Mouse (Mus musculus): Measurements from ENCODE around the gene Nell2. TPM values are rescaled to one million over a fixed set of nuclear protein-coding genes. Genes with fewer than 3 reads are reported as not detected.

Gene Nell2
- polyA plus RNA-seq, 1 experiment from 2014 or later, result 247 TPM

- H3K9me3 ChIP-seq (ENCODE audit: control insufficient read depth, low read length), result no peaks in the 10 kb centered on the region
- no peaks in the 10 kb centered on the region for H3K4me1 ChIP-seq (replicated peaks; ENCODE audit: control insufficient read depth, insufficient read depth, low read length)
- H3K27ac ChIP-seq (ENCODE audit: low read length), result no peak overlapping the region
- WGBS, result 88% methylated on average over 11 of the region's 11 CpGs
- H3K4me3 ChIP-seq (replicated peaks; ENCODE audit: low read length), result no peak overlapping the region
- no peaks in the 10 kb centered on the region for H3K36me3 ChIP-seq (ENCODE audit: control insufficient read depth, insufficient read depth)
- no peak overlapping the region for H3K4me2 ChIP-seq (ENCODE audit: low read length)
- no peak overlapping the region for H3K9ac ChIP-seq (replicated peaks; ENCODE audit: low read depth, low read length)
- H3K27me3 ChIP-seq (replicated peaks; ENCODE audit: control insufficient read depth, insufficient read depth, low read length), result no peaks in the 10 kb centered on the region
- ATAC-seq, result no peak
Observed at GRCm38 (mm10) chr15:95410213-95410843, 118.0 kb downstream of the Nell2 start.

GRCm38 (mm10) chr15:95390347-95390746 is 138.0 kb downstream of the Nell2 start:
- Histone ChIP-seq H3K36me3 (ENCODE audit: control insufficient read depth, insufficient read depth) (no peaks in the 10 kb centered on the region), H3K9me3 (ENCODE audit: control insufficient read depth, low read length) (no peaks in the 10 kb centered on the region), H3K4me2 (ENCODE audit: low read length) (no peak overlapping the region), H3K9ac (replicated peaks; ENCODE audit: low read depth, low read length) (no peak overlapping the region), H3K4me1 (replicated peaks; ENCODE audit: control insufficient read depth, insufficient read depth, low read length) (peaks cover 15% of the 10 kb centered on the region), H3K4me3 (replicated peaks; ENCODE audit: low read length) (no peak overlapping the region), H3K27me3 (replicated peaks; ENCODE audit: control insufficient read depth, insufficient read depth, low read length) (no peaks in the 10 kb centered on the region), H3K27ac (ENCODE audit: low read length) (no peak overlapping the region; the same call in 1 of the 2 replicates)
- ATAC-seq, result peak; percentile 50
- 53% methylated on average over 5 of the region's 5 CpGs for WGBS

DNA sequence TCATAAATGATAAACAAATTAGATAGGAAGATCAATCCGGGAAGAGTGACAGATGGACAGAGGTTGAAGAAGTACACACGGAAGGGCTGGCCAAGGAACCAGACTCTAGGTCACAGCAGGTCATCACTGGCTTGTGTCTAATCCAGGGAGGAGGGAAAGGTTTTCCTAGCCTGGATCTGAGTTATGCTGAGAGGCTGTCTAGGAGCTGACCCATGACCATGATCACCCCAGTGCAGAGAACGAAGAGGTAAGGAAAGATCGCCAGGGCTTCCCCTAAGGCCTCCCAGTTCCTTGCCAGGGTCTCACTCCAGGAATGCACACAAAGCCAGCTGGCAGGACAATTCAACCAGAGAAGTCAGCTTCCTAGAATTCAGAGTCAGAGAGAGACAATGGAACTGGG is 139.4 kb downstream of the Nell2 start:
- H3K4me2 ChIP-seq (ENCODE audit: low read length), result no peak overlapping the region
- H3K4me3 ChIP-seq (replicated peaks; ENCODE audit: low read length), result no peak overlapping the region
- peaks cover under 1% of the 10 kb centered on the region; the same call in 1 of the 2 replicates for H3K36me3 ChIP-seq (ENCODE audit: control insufficient read depth, insufficient read depth)
- peaks cover 10% of the 10 kb centered on the region for H3K4me1 ChIP-seq (replicated peaks; ENCODE audit: control insufficient read depth, insufficient read depth, low read length)
- no peaks in the 10 kb centered on the region for H3K9me3 ChIP-seq (ENCODE audit: control insufficient read depth, low read length)
- 85% methylated on average over 4 of the region's 4 CpGs for WGBS
- H3K27me3 ChIP-seq (replicated peaks; ENCODE audit: control insufficient read depth, insufficient read depth, low read length), result no peaks in the 10 kb centered on the region
- H3K9ac ChIP-seq (replicated peaks; ENCODE audit: low read depth, low read length), result no peak overlapping the region
- H3K27ac ChIP-seq (ENCODE audit: low read length), result no peak overlapping the region
- ATAC-seq, result no peak

DNA sequence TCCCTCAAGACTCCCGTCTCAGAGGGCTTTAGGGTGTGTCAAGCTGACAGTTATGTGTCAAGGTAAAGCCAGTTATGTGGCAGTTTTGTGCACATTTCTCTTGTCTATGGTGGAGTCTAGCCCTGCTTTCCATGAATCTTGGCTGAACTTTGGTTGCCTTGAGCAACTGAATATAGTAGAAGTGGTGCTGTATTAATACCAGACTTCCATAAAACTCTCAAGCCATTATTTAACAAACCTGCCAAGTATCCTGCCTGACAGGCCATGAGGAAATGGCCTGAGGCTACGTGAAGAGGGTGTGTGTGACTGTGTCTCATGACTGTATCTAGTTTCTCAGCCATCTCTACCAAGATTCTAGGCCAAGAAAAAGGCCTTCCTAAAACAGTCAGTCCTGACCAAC is 147.5 kb downstream of the Nell2 start:
- Histone ChIP-seq H3K9ac (replicated peaks; ENCODE audit: low read depth, low read length) (no peak overlapping the region), H3K36me3 (ENCODE audit: control insufficient read depth, insufficient read depth) (peaks cover 25% of the 10 kb centered on the region), H3K27ac (ENCODE audit: low read length) (no peak overlapping the region), H3K4me1 (replicated peaks; ENCODE audit: control insufficient read depth, insufficient read depth, low read length) (no peaks in the 10 kb centered on the region), H3K4me2 (ENCODE audit: low read length) (no peak overlapping the region), H3K27me3 (replicated peaks; ENCODE audit: control insufficient read depth, insufficient read depth, low read length) (no peaks in the 10 kb centered on the region), H3K9me3 (ENCODE audit: control insufficient read depth, low read length) (no peaks in the 10 kb centered on the region), H3K4me3 (replicated peaks; ENCODE audit: low read length) (no peak overlapping the region)
- WGBS, result 83% methylated on average over 2 of the region's 2 CpGs
- ATAC-seq, result no peak

DNA sequence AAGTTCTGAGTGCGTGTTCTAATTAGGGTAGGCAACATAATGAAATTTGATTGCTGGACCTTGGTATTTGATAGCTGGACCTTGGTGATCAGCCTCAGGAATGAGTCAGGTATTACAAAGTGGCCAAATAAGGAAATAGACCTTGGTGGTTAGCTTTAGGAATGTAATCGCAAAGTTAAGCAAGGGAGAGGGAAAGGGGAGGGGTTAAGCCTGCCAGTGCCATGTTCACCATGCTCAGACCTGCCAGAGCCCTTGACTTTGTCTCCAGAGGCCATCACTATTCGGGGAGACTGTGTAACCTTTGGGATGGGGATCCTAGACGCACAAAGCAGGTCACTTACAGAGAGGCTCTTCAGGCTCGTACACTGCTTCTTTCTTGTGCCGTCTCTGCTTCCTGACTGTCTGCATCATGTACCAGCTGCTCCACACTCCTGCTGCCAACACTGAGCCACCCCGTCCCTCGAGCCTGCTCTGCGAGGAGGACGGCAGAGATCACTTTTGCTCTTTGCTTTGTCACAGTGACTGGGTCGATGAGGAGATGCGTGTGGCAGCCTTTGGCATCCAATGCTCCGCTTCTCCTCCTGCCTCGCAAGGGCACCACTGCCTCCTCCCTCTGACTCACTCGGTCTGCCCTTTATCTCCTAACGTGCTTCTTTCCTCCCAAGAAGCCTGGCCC is 157.5 kb downstream of the Nell2 start:
- H3K4me3 ChIP-seq (replicated peaks; ENCODE audit: low read length), result no peak overlapping the region
- no peaks in the 10 kb centered on the region for H3K9me3 ChIP-seq (ENCODE audit: control insufficient read depth, low read length)
- peak overlapping the region; percentile 53 for H3K27ac ChIP-seq (ENCODE audit: low read length)
- H3K36me3 ChIP-seq (ENCODE audit: control insufficient read depth, insufficient read depth), result 0 out of 2 replicates have a peak, but pooled peaks cover 2% of the 10 kb centered on the region
- 0 out of 2 replicates have a peak overlapping the region, but pooled peaks have one; percentile 15 for H3K9ac ChIP-seq (replicated peaks; ENCODE audit: low read depth, low read length)
- H3K4me2 ChIP-seq (ENCODE audit: low read length), result no peak overlapping the region
- ATAC-seq, result peak; percentile 83
- 69% methylated on average over 16 of the region's 16 CpGs for WGBS
- no peaks in the 10 kb centered on the region for H3K27me3 ChIP-seq (replicated peaks; ENCODE audit: control insufficient read depth, insufficient read depth, low read length)
- H3K4me1 ChIP-seq (replicated peaks; ENCODE audit: control insufficient read depth, insufficient read depth, low read length), result peaks cover 9% of the 10 kb centered on the region

GRCm38 (mm10) chr15:95368185-95368584 is 160.2 kb downstream of the Nell2 start:
- no peaks in the 10 kb centered on the region for H3K27me3 ChIP-seq (replicated peaks; ENCODE audit: control insufficient read depth, insufficient read depth, low read length)
- ATAC-seq, result no peak
- 95% methylated on average over 10 of the region's 10 CpGs for WGBS

DNA sequence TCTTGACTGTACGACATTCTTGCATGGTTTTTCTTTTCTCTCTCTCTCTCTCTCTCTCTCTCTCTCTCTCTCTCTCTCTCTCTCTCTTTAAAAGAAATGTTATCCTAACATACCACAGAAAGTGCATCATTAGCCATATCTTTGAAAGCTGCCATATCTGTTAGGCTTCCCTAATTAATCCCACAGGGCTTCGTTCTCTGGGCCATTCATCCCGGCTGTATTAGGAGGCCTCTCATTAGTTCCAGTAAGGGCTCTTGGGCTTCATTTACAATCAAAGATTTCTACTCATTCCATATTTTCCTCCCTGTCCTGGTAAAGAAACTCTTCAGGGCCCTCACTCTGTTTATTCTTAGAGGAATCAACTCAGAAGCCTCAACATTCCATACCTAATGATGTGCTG is 161.9 kb downstream of the Nell2 start:
- 41% methylated on average over 3 of the region's 3 CpGs for WGBS
- Histone ChIP-seq H3K27ac (ENCODE audit: low read length) (no peak overlapping the region), H3K9ac (replicated peaks; ENCODE audit: low read depth, low read length) (no peak overlapping the region), H3K27me3 (replicated peaks; ENCODE audit: control insufficient read depth, insufficient read depth, low read length) (no peaks in the 10 kb centered on the region), H3K9me3 (ENCODE audit: control insufficient read depth, low read length) (no peaks in the 10 kb centered on the region), H3K4me1 (replicated peaks; ENCODE audit: control insufficient read depth, insufficient read depth, low read length) (peaks cover 5% of the 10 kb centered on the region), H3K4me3 (replicated peaks; ENCODE audit: low read length) (no peak overlapping the region), H3K4me2 (ENCODE audit: low read length) (no peak overlapping the region), H3K36me3 (ENCODE audit: control insufficient read depth, insufficient read depth) (no peaks in the 10 kb centered on the region)
- no peak for ATAC-seq

More at GRCm38 (mm10) chr15:95368185-95368584, 160.2 kb downstream of the Nell2 start:
- H3K9ac ChIP-seq (replicated peaks; ENCODE audit: low read depth, low read length), result no peak overlapping the region
- peaks cover 5% of the 10 kb centered on the region for H3K4me1 ChIP-seq (replicated peaks; ENCODE audit: control insufficient read depth, insufficient read depth, low read length)
- H3K27ac ChIP-seq (ENCODE audit: low read length), result no peak overlapping the region
- no peak overlapping the region for H3K4me2 ChIP-seq (ENCODE audit: low read length)
- 0 out of 2 replicates have a peak, but pooled peaks cover 2% of the 10 kb centered on the region for H3K36me3 ChIP-seq (ENCODE audit: control insufficient read depth, insufficient read depth)
- H3K9me3 ChIP-seq (ENCODE audit: control insufficient read depth, low read length), result no peaks in the 10 kb centered on the region
- no peak overlapping the region for H3K4me3 ChIP-seq (replicated peaks; ENCODE audit: low read length)

DNA sequence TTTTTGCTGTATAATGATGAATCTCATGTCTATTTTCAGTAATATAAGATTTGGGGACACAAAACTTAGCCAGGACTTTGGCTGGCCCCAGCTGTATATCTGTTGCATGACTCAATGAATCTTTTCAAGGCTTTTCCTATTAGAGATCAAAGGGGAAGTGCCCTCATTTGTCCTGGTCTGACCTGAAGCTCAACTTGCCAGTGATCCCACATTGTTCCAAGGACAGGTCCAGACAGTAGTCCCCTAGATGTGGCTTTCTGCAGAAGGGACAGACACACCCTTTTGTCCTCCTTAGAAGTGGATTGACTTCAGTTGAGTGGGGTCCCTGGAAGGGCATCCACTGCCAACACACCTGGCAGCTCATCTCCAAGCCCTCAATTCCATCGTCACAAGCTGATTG is 173.6 kb downstream of the Nell2 start:
- Histone ChIP-seq H3K4me3 (replicated peaks; ENCODE audit: low read length) (no peak overlapping the region), H3K9me3 (ENCODE audit: control insufficient read depth, low read length) (peaks cover 3% of the 10 kb centered on the region; the same call in 1 of the 2 replicates), H3K4me2 (ENCODE audit: low read length) (no peak overlapping the region), H3K9ac (replicated peaks; ENCODE audit: low read depth, low read length) (no peak overlapping the region), H3K4me1 (replicated peaks; ENCODE audit: control insufficient read depth, insufficient read depth, low read length) (no peaks in the 10 kb centered on the region), H3K36me3 (ENCODE audit: control insufficient read depth, insufficient read depth) (peaks cover 2% of the 10 kb centered on the region; the same call in 1 of the 2 replicates), H3K27ac (ENCODE audit: low read length) (no peak overlapping the region), H3K27me3 (replicated peaks; ENCODE audit: control insufficient read depth, insufficient read depth, low read length) (no peaks in the 10 kb centered on the region)
- WGBS, result 68% methylated on average over 1 of the region's 1 CpGs
- ATAC-seq, result no peak

GRCm38 (mm10) chr15:95334323-95335296 is 193.7 kb downstream of the Nell2 start:
- H3K4me3 ChIP-seq (replicated peaks; ENCODE audit: low read length), result no peak overlapping the region
- H3K9ac ChIP-seq (replicated peaks; ENCODE audit: low read depth, low read length), result no peak overlapping the region
- H3K27ac ChIP-seq (ENCODE audit: low read length), result no peak overlapping the region
- no peaks in the 10 kb centered on the region for H3K36me3 ChIP-seq (ENCODE audit: control insufficient read depth, insufficient read depth)
- WGBS, result 74% methylated on average over 11 of the region's 11 CpGs
- H3K4me2 ChIP-seq (ENCODE audit: low read length), result no peak overlapping the region
- ATAC-seq, result peak; percentile 75
- no peaks in the 10 kb centered on the region for H3K9me3 ChIP-seq (ENCODE audit: control insufficient read depth, low read length)
- H3K27me3 ChIP-seq (replicated peaks; ENCODE audit: control insufficient read depth, insufficient read depth, low read length), result no peaks in the 10 kb centered on the region
- peaks cover 7% of the 10 kb centered on the region for H3K4me1 ChIP-seq (replicated peaks; ENCODE audit: control insufficient read depth, insufficient read depth, low read length)
